19 mouse cellular contexts compared by ENCODE assay signal in the genomic region with DNA sequence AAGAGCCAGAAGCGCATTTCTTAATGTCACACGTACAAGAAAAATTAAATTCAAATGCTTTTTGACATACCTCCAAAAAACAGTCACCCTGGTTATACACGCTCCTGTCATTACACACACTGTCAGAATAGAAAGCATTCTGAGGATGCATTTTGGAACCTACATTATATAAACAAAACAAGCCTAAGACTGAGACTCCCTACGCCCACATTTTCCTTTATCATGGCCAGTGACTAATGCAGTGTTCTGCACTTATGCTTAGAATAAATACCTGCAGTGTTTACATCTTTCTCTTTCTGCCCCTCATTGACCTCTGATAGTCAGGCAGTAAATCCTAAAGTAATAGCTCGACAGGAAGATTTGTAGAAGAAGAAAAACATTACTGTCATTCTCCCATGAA.
DNase-seq lines count a peak whose midpoint lies in the region; TF ChIP-seq lines count a peak whose summit lies in the region.
"Had no signal": no experiment of that assay in that cellular context is flagged by ENCODE, and none has a peak within 500 bp of the region (broad histone marks: within the 10 kb centered on the region; RNA-seq: fewer than 3 reads in every experiment).

No protein-coding gene starts in this region.

- peak overlapping the region; percentile 87 for H3K27ac ChIP-seq in left cerebral cortex, adult 2 months
- H3K27ac ChIP-seq in cerebellum, adult 2 months (ENCODE audit: insufficient read depth, low read length): no peak overlapping the region
- H3K27ac ChIP-seq: embryonic facial prominence, embryonic 13.5 days; embryonic facial prominence, embryonic 15.5 days; forebrain, embryonic 10.5 days; forebrain, embryonic 12.5 days had no signal

- H3K27me3 ChIP-seq in cerebellum, adult 2 months (ENCODE audit: control insufficient read depth, insufficient read depth, low read length): no peaks in the 10 kb centered on the region
- H3K27me3 ChIP-seq: embryonic facial prominence, embryonic 15.5 days; forebrain, embryonic 12.5 days had no signal

- no peak overlapping the region for H3K4me3 ChIP-seq in left cerebral cortex, adult 2 months
- no peak overlapping the region for H3K4me3 ChIP-seq in cerebellum, adult 2 months (replicated peaks; ENCODE audit: insufficient read depth, low read depth, low read length)
- H3K4me3 ChIP-seq: embryonic facial prominence, embryonic 13.5 days; embryonic facial prominence, embryonic 15.5 days; erythroblast, embryonic 14.5 days; forebrain, embryonic 10.5 days; forebrain, embryonic 12.5 days had no signal

- DNase-seq in left cerebral cortex, adult 2 months (ENCODE audit: extremely low spot score in 1 of 2, low spot score in 2 of 2): no peak
- DNase-seq in left cerebral cortex, postnatal 10 days (ENCODE audit: extremely low spot score in 1 of 2, low spot score in 2 of 2): no peak
- peak; percentile 13 for DNase-seq in right cerebral cortex, adult 18-20 months
- no peak for DNase-seq in right cerebral cortex, postnatal 10 days (ENCODE audit: low spot score in 2 of 2)
- DNase-seq in cerebellum, adult 2 months: no peak
- DNase-seq: adrenal gland, adult 2 months; adrenal gland, postnatal 10 days; adrenal gland, postnatal 25 days; cerebellum, adult 11-12 months; cerebellum, adult 8-10 months; cerebellum, adult 9-11 months; cerebellum, postnatal 14 days; cerebellum, postnatal 36 days; embryo, embryonic 11 days had no signal

- TF ChIP-seq POLR2A in cerebellum, adult 2 months (IDR thresholded peaks at IDR 0.05; ENCODE audit: borderline replicate concordance, insufficient read depth, low read length): no peak

- intact Hi-C loops in left cerebral cortex, adult 2 months (cut with DNase I): loop anchor here (1.0 kb wide), 1 partner anchor 71 kb away; no protein-coding TSS in a partner anchor
- intact Hi-C loops in left cerebral cortex, postnatal 10 days (cut with DNase I): no loop called here

- no peak for TF ChIP-seq CTCF in left cerebral cortex, adult 2 months (IDR thresholded peaks at IDR 0.05)
- no peak for TF ChIP-seq CTCF in cerebellum, adult 2 months (IDR thresholded peaks at IDR 0.05; ENCODE audit: borderline replicate concordance, insufficient read depth, low read depth, low read length)

- WGBS in cerebellum, adult 2 months: 77% methylated on average over 5 of the region's 5 CpGs

- no peaks in the 10 kb centered on the region for H3K4me1 ChIP-seq in cerebellum, adult 2 months (ENCODE audit: control insufficient read depth, insufficient read depth, low read length)
